Mouse (Mus musculus) heart, embryonic 15.5 days (tissue): ENCODE results near the gene Rhbdl3. TPM values are rescaled to one million over a fixed set of nuclear protein-coding genes. Genes with fewer than 3 reads are reported as not detected.

ENCODE experiments used
- ATAC-seq: fragments of 200-750 bp; cut with Nextera tagmentation; replicated peaks from 2 replicates; pipeline ENCODE4 v1.8.0; 2017; ENCODE audit warnings: low read depth, moderate TSS enrichment; ENCODE audit not compliant: insufficient number of reproducible peaks, insufficient read depth, low FRiP score
- H3K27ac ChIP-seq: fragments of 300-500 bp; sonication (generic); 2 replicates; pipeline ENCODE4 v1.5.1; 2015; ENCODE audit warnings: mild to moderate bottlenecking, inconsistent platforms
- H3K27me3 ChIP-seq: fragments of 300-500 bp; sonication (generic); 2 replicates; pipeline ENCODE4 v1.6.1; 2015; ENCODE audit warnings: inconsistent platforms
- H3K36me3 ChIP-seq: fragments of 300-500 bp; sonication (generic); 2 replicates; pipeline ENCODE4 v1.6.1; 2015; ENCODE audit warnings: mild to moderate bottlenecking, inconsistent platforms
- H3K4me1 ChIP-seq: fragments of 300-500 bp; sonication (generic); replicated peaks from 2 replicates; pipeline ENCODE4 v1.6.1; 2015; ENCODE audit warnings: inconsistent platforms
- H3K4me2 ChIP-seq: fragments of 300-500 bp; sonication (generic); 2 replicates; pipeline ENCODE4 v1.6.1; 2015; ENCODE audit warnings: inconsistent platforms, mild to moderate bottlenecking, moderate library complexity
- H3K4me3 ChIP-seq: fragments of 300-500 bp; sonication (generic); 2 replicates; pipeline ENCODE4 v1.5.1; 2015; ENCODE audit warnings: mild to moderate bottlenecking, inconsistent platforms
- H3K9ac ChIP-seq: fragments of 300-500 bp; sonication (generic); 2 replicates; pipeline ENCODE4 v1.6.1; 2015; ENCODE audit warnings: mild to moderate bottlenecking, inconsistent platforms
- H3K9me3 ChIP-seq: fragments of 300-500 bp; sonication (generic); replicated peaks from 2 replicates; pipeline ENCODE4 v1.6.1; 2016; ENCODE audit warnings: inconsistent platforms
- WGBS: fragments of 180-500 bp; shearing (Covaris S2); methylation state at CpG from one replicate; pipeline ENCODE4 v1.1.7; 2015; ENCODE audit warnings: mixed read lengths; 5-methylcytosine and 5-hydroxymethylcytosine counted together
- polyA plus RNA-seq: library from polyadenylated mRNA; unstranded; fragments of >200 nt; fragmentation: Nextera tagmentation; extraction: Ambion mirVana; gene quantifications from 2 replicates; pipeline ENCODE4 v1.2.1, GENCODE M21; 2015

Rhbdl3 gene
- polyA plus RNA-seq, 1 experiment from 2014 or later, result 1.7 TPM

DNA sequence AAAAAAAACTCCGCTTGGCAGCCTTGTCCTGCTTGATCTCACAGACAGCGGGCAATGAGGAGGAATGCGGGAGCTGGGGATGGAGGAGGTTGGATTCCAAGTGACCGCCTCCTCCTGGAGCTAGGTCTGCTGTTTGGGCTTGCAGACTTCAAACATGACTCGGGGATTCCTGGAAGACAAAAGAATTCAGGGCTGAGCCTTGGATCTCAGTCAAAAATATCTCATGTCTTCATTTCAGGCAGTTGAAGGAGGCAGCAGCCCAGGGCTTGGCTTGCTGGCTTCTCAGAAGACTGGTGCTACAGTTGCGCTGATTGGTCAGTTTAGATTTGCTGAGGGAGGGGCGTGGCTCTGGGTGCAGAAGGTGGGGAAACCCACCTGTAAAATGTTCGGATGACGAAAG, 5.6 kb upstream of the Rhbdl3 start:
- Histone ChIP-seq H3K9me3 (0 out of 2 replicates have a peak, but pooled peaks cover 4% of the 10 kb centered on the region), H3K36me3 (no peaks in the 10 kb centered on the region), H3K27ac (no peak overlapping the region), H3K4me2 (no peak overlapping the region), H3K9ac (no peak overlapping the region), H3K4me3 (no peak overlapping the region), H3K4me1 (peaks cover 24% of the 10 kb centered on the region), H3K27me3 (peaks cover 58% of the 10 kb centered on the region)
- no peak for ATAC-seq
- 11% methylated on average over 9 of the region's 9 CpGs for WGBS

DNA sequence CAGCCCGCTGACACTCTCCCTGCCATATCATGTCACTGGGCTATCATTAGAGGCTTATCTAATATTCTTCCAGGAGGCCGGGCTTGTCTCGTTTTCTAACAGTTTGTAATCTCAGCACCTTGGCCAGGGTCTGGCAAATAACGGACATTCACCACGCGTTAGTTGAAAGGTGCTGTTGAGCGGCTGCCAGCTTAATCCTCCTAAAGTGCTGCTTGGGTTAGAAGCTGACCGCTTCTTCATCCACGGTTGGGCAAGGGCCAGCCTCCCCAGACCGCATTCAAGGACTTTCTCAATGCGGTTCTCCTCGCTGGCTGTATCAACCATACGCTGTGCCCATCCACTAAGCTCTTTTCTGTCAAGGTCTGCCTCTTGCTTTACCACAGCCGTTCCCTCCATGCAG, 4.9 kb upstream of the Rhbdl3 start:
- Histone ChIP-seq H3K27ac (no peak overlapping the region), H3K27me3 (peaks cover 65% of the 10 kb centered on the region), H3K36me3 (no peaks in the 10 kb centered on the region), H3K9me3 (0 out of 2 replicates have a peak, but pooled peaks cover 4% of the 10 kb centered on the region), H3K9ac (no peak overlapping the region), H3K4me1 (peaks cover 25% of the 10 kb centered on the region), H3K4me3 (no peak overlapping the region), H3K4me2 (no peak overlapping the region)
- ATAC-seq, result no peak
- 16% methylated on average over 14 of the region's 14 CpGs for WGBS

DNA sequence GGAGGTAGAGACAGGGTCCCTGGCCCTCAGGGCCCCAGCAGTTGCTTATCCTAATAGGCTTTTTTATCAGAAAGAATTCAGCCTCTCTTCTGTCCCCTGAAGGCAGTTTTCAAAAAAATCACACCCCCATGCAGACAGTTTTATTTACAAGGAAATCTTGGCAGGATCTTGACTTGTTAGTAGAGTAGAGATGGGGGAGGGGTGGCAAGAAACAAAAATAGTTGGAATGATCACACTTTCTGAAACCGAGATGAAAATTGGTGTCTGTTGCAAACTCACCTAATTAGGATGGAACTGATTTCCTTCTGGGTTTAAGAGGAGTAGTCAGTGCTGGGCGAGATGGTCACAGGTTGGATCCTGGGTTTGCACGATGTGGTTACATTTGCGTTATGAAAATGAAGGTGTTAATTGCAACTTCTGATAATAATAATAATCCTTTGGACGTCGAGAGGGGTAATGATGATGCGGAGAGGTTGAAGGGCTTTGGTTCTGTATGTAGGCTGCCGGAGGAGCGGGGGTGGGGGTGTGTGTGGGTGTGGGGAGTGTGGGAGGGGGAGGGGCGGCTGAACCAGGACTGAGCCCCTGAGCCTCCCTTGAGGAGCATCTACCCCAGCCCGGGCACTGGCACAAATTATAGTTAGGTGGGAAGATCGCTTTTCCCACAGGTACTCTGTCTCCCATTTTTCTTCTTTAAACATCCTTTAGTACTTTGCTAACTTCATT, 1.0 kb upstream of the Rhbdl3 start:
- Histone ChIP-seq H3K27me3 (peaks cover 78% of the 10 kb centered on the region), H3K4me2 (no peak overlapping the region), H3K4me3 (no peak overlapping the region; the same call in 1 of the 2 replicates), H3K9ac (no peak overlapping the region), H3K4me1 (peaks cover 49% of the 10 kb centered on the region), H3K36me3 (no peaks in the 10 kb centered on the region), H3K9me3 (no peaks in the 10 kb centered on the region), H3K27ac (no peak overlapping the region)
- WGBS, result 9% methylated on average over 12 of the region's 12 CpGs
- no peak for ATAC-seq

DNA sequence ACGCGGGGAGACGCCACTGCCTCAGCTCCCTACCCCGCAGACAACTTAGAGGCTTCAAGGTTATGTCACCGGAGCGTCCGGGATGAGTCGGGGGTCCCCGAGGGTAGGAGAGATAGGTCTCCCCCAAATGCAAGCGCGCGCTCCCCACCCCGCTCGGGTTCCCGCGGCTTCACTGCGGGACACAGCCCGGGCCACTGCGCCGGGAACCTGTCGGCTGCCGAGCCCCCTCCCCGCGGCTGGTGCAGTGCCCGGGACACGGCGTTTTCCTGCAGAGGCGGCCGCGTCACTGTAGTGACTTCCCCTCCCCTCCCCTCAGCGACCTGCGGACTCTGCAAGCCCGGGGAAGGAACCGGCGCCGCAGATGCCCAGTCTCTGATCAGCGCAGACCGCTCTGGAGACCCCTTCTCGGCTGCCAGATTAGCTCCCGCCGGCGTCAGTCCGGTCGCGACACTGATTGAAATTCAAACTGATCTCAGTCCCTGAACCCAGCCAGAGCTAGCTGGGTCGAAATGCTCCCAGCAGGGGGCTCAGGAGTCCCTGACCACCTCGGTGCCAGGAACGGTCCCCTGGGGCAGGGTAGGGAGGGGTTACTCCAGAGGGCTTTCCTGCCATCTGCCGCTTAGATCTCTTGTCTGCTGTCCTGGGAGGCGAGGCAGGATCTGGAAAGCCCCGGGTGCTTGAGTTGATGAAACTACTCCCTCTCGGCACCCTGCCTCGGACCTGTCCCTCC, 769 bp downstream of the Rhbdl3 start:
- H3K27ac ChIP-seq, result peak overlapping the region; percentile 10; the same call in 1 of the 2 replicates
- WGBS, result 0% methylated on average over 49 of the region's 53 CpGs
- H3K9me3 ChIP-seq, result no peaks in the 10 kb centered on the region
- ATAC-seq, result peak; percentile 32; the same call in 1 of the 2 replicates
- H3K4me1 ChIP-seq, result peaks cover 33% of the 10 kb centered on the region
- H3K4me2 ChIP-seq, result peak overlapping the region; percentile 88
- H3K27me3 ChIP-seq, result peaks cover 70% of the 10 kb centered on the region
- peak overlapping the region; percentile 68 for H3K9ac ChIP-seq
- peak overlapping the region; percentile 69 for H3K4me3 ChIP-seq
- H3K36me3 ChIP-seq, result no peaks in the 10 kb centered on the region

DNA sequence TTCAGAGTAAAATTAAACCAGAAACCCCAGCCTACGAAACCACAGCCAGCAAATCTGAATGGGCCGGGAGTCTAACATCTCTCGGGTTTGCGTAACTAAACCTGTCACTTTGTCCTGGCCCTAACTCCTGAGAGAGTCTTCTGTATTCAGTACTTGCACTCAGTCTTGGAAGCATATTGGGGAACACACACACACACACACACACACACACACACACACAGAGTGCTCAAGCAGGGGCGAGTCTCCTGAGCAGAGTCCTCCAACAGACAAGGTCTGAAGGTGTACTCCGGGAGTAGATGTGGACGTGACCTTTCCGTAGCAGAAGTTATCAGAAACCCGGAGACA, 1.3 kb downstream of the Rhbdl3 start:
- Histone ChIP-seq H3K27me3 (peaks cover 68% of the 10 kb centered on the region), H3K27ac (no peak overlapping the region), H3K4me1 (peaks cover 33% of the 10 kb centered on the region), H3K4me3 (peak overlapping the region; percentile 69), H3K9me3 (no peaks in the 10 kb centered on the region), H3K9ac (no peak overlapping the region), H3K36me3 (no peaks in the 10 kb centered on the region), H3K4me2 (peak overlapping the region; percentile 88)
- WGBS, result 1% methylated on average over 9 of the region's 9 CpGs
- ATAC-seq, result no peak

DNA sequence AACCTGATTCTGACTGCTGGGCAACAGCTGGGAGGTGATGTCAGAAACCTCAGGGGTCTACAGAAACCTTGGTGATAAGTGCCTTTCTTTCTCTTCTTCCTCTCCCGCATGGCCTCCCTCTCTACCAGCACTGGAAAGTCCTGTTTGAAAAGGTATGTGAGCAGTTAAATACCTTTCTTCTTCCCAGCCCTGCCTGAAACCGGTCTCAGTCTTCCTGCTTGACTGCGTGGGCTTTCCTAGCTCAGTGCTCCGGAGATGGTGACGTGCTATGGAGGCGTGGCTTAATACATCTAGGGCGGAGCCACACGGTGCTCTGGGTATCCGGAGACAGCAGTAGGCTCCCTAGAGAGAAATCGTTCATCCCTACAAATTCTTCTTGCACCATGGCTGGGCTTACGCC, 1.8 kb downstream of the Rhbdl3 start:
- peaks cover 63% of the 10 kb centered on the region for H3K27me3 ChIP-seq
- no peak for ATAC-seq
- WGBS, result 2% methylated on average over 11 of the region's 11 CpGs

DNA sequence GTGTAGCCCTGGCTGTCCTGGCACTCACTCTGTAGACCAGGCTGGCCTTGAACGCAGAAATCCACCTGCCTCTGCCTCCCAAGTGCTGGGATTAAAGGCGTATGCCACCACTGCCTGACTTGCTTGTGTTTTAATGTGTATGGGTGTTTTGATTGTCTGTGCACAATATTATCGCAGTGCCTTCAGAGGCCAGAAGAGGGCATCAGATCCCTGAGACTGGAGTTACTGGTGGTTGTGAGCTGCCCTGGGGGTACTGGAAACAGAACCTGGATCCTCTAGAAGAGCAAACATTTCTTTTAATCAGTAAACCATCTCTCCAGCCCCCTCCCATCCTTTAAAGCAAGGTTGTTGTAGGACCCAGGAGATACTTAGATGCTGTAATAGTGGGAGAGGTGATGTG, 3.0 kb downstream of the Rhbdl3 start:
- 80% methylated on average over 3 of the region's 3 CpGs for WGBS
- H3K4me1 ChIP-seq, result peaks cover 33% of the 10 kb centered on the region
- no peak overlapping the region for H3K27ac ChIP-seq
- no peak overlapping the region for H3K4me3 ChIP-seq
- peaks cover 53% of the 10 kb centered on the region for H3K27me3 ChIP-seq
- H3K9ac ChIP-seq, result no peak overlapping the region
- H3K4me2 ChIP-seq, result no peak overlapping the region
- ATAC-seq, result no peak
- H3K36me3 ChIP-seq, result no peaks in the 10 kb centered on the region
- no peaks in the 10 kb centered on the region for H3K9me3 ChIP-seq

More for the DNA sequence above, 1.8 kb downstream of the Rhbdl3 start:
- no peaks in the 10 kb centered on the region for H3K36me3 ChIP-seq
- no peak overlapping the region for H3K27ac ChIP-seq
- peak overlapping the region; percentile 88 for H3K4me2 ChIP-seq
- H3K4me3 ChIP-seq, result peak overlapping the region; percentile 69
- peaks cover 33% of the 10 kb centered on the region for H3K4me1 ChIP-seq
- H3K9ac ChIP-seq, result no peak overlapping the region
- no peaks in the 10 kb centered on the region for H3K9me3 ChIP-seq

DNA sequence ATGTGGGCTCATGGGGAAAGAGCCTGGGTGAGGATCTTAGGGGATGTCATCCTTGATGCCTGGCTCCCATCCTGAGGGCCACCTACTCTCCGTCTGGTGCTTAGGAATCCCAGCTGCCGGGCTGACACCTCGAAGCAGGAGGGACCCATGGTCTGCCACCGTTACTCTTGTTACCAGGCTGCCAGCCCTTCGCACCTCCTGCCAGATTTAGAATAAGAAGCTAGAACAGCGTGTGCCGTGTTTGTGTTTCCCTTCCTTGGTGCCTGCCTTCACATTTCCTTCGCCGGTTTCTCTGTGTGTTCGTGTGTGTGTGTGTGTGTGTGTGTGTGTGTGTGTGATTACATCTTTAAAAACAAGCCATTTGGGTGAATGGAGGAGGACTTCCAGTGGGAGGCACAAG, 4.1 kb downstream of the Rhbdl3 start:
- H3K27me3 ChIP-seq, result peaks cover 47% of the 10 kb centered on the region
- 67% methylated on average over 10 of the region's 10 CpGs for WGBS
- H3K36me3 ChIP-seq, result no peaks in the 10 kb centered on the region
- ATAC-seq, result no peak
- H3K27ac ChIP-seq, result no peak overlapping the region
- H3K9me3 ChIP-seq, result no peaks in the 10 kb centered on the region
- H3K4me3 ChIP-seq, result no peak overlapping the region
- H3K9ac ChIP-seq, result no peak overlapping the region
- peaks cover 33% of the 10 kb centered on the region for H3K4me1 ChIP-seq
- no peak overlapping the region for H3K4me2 ChIP-seq

DNA sequence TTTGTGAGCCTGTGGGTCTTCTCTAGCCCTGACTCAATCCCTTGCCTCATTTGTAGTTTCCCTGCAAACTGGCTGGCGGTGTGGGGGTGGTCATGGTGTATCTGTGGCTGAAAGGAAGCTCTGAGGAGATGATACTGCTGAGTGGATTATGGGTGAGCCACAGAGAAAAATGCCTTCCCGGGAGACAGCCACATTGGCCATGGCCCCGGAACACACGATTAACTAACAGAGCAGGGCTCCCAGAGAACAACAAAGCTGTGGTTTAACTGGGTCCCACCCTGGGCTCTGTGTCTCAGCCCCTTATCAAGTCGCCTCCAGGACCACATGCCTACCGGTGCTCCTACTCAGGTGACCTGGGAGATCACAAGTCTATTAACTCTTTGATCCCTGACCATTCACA, 7.8 kb downstream of the Rhbdl3 start:
- Histone ChIP-seq H3K4me2 (no peak overlapping the region), H3K9me3 (no peaks in the 10 kb centered on the region), H3K4me1 (no peaks in the 10 kb centered on the region), H3K9ac (no peak overlapping the region), H3K36me3 (no peaks in the 10 kb centered on the region), H3K4me3 (no peak overlapping the region), H3K27me3 (peaks cover 23% of the 10 kb centered on the region), H3K27ac (no peak overlapping the region)
- ATAC-seq, result no peak
- WGBS, result 54% methylated on average over 6 of the region's 6 CpGs

DNA sequence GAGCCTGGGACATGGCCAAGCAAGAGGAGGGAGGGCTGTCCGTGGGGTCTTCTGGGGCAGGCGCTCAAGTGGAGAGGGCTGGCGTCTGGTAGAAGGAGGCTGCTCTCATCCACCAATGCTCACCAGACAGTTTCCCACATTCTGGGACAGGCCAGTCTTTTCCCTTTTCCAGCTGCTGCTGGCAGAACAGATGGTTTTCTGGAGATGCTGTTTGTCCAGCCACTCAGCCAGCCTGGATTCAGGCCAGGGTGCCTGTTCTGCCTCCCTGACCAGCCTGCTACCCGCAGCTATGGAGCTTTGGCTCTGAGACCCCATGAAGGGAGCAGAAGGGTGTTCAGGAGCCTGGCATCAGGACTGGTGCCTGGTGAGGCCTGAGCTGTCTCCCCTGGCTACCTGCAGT, 10.6 kb downstream of the Rhbdl3 start:
- ATAC-seq, result no peak

DNA sequence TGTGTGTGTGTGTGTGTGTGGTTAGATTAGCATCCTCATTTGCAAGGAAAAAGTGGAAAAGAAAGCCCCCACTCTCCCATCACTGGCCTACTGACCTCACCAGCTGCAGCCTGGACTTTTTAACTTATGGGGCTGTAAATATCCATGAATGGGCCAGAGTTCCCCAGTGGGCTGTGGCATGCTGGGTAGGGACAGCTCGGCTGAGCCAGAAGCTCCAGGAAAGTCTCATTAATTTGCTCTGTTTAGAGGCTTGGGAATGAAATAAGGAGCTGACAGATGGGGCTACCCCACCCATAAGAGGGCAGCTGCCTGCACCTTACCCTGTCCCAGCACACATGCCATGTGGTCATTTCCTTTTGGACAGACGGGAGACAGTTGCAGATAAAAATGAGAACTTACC, 11.3 kb downstream of the Rhbdl3 start:
- WGBS, result 38% methylated on average over 2 of the region's 2 CpGs
- Histone ChIP-seq H3K36me3 (no peaks in the 10 kb centered on the region), H3K4me3 (no peak overlapping the region), H3K9ac (no peak overlapping the region), H3K4me1 (no peaks in the 10 kb centered on the region), H3K27me3 (peaks cover 17% of the 10 kb centered on the region; the same call in 1 of the 2 replicates), H3K4me2 (no peak overlapping the region), H3K27ac (no peak overlapping the region), H3K9me3 (no peaks in the 10 kb centered on the region)
- ATAC-seq, result no peak

More for the DNA sequence above, 10.6 kb downstream of the Rhbdl3 start:
- Histone ChIP-seq H3K27me3 (peaks cover 22% of the 10 kb centered on the region), H3K9ac (no peak overlapping the region), H3K36me3 (no peaks in the 10 kb centered on the region), H3K4me3 (no peak overlapping the region), H3K4me1 (no peaks in the 10 kb centered on the region), H3K4me2 (no peak overlapping the region), H3K27ac (no peak overlapping the region), H3K9me3 (no peaks in the 10 kb centered on the region)
- WGBS, result 56% methylated on average over 4 of the region's 4 CpGs
